Mouse (Mus musculus): Measurements from ENCODE around the gene Kctd11. TPM values are rescaled to one million over a fixed set of nuclear protein-coding genes. Genes with fewer than 3 reads are reported as not detected.
"Not testable (repeated sequence)": the region's sequence is repeated elsewhere in the genome, so short reads cannot be mapped to it uniquely, and the experiment has no call there.

Kctd11 gene
- polyA plus RNA-seq, 1 experiment from 2014 or later, result 0.89 TPM

DNA sequence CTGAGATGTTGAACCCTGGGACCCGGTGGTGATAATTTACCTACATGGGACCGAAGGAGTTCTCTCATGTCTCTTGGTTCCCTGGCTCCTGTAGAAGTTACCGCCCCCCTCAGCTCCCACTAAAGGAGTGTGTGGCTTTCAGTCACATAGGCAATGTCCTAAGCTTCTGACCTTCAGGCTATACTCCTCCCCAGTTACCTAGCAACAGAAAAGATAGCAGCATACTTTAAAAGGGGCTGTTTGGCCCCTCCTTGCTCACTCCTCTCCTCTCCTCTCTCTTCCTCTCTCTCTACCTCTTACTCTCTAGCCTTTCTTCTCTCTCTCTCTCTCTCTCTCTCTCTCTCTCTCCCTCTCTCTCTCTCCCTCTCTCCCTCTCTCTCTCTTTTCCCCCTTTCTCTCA lies 17.5 kb downstream of the Kctd11 start:
- Histone ChIP-seq H3K9ac (peak overlapping the region; percentile 74), H3K27me3 (peaks cover 12% of the 10 kb centered on the region), H3K4me1 (replicated peaks) (peaks cover 49% of the 10 kb centered on the region), H3K4me2 (peak overlapping the region; percentile 56), H3K27ac (peak overlapping the region; percentile 89)
- not testable (repeated sequence) for H3K9me3 ChIP-seq (replicated peaks); H3K36me3 ChIP-seq; H3K4me3 ChIP-seq (replicated peaks); DNase-seq
- 67% methylated on average over 3 of the region's 3 CpGs for WGBS (ENCODE audit: insufficient replicate concordance)
- peak; percentile 66 for ATAC-seq (ENCODE audit: low read depth)

- Histone ChIP-seq H3K27ac (no peak within 1 kb of the TSS), H3K4me2 (peak within 1 kb of the TSS; percentile 8; the same call in 1 of the 2 replicates), H3K9ac (no peak within 1 kb of the TSS), H3K4me3 (replicated peaks) (no peak within 1 kb of the TSS), H3K9me3 (replicated peaks) (no peaks in the 10 kb centered on the region), H3K36me3 (no peaks in the 10 kb centered on the region), H3K4me1 (replicated peaks) (peaks cover 39% of the 10 kb centered on the region), H3K27me3 (peaks cover 25% of the 10 kb centered on the region)
- DNase-seq, result no peak
- no peak for ATAC-seq (ENCODE audit: low read depth)
- 38% methylated on average over 30 of the region's 30 CpGs for WGBS (ENCODE audit: insufficient replicate concordance)
Observed at GRCm38 (mm10) chr11:69858113-69858998, 22.9 kb downstream of the Kctd11 start, which contains the start of gene Tnk1. Gene Tnk1 (minus strand): TSS chr11:69858730.

DNA sequence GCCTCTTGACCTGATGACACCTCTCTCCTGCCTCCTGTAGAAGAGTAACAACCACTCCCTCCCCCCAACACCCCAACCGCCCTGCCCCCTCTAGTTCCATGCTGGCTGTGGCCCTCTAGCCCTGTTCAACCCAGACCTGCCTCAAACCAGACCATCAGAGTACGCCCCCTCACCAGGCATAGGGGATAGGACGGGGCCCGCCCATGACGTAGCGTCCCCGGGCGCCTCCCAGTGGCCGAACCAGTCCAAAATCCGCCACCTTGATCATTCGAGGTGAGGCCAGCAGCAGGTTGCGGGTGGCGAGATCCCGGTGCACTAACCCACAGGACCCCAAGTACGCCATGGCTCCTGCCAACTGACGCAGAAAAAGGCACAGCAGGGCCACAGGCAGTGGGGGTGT lies 25.9 kb downstream of the Kctd11 start:
- 19% methylated on average over 16 of the region's 16 CpGs for WGBS (ENCODE audit: insufficient replicate concordance)
- DNase-seq (peak; percentile 70), ATAC-seq (ENCODE audit: low read depth) (peak; percentile 35)
- H3K9me3 ChIP-seq (replicated peaks), result no peaks in the 10 kb centered on the region
- peaks cover 23% of the 10 kb centered on the region for H3K36me3 ChIP-seq
- peak overlapping the region; percentile 99 for H3K27ac ChIP-seq
- peaks cover 64% of the 10 kb centered on the region for H3K4me1 ChIP-seq (replicated peaks)
- peak overlapping the region; percentile 70 for H3K9ac ChIP-seq
- peak overlapping the region; percentile 61 for H3K4me2 ChIP-seq
- peaks cover 25% of the 10 kb centered on the region for H3K27me3 ChIP-seq
- H3K4me3 ChIP-seq (replicated peaks), result peak overlapping the region; percentile 35; the same call in 1 of the 2 replicates

GRCm38 (mm10) chr11:69854680-69855079 lies 26.5 kb downstream of the Kctd11 start:
- ATAC-seq (ENCODE audit: low read depth), result no peak
- peak overlapping the region; percentile 35 for H3K4me3 ChIP-seq (replicated peaks)

GRCm38 (mm10) chr11:69853994-69854393 lies 27.2 kb downstream of the Kctd11 start:
- DNase-seq (peak; percentile 95), ATAC-seq (ENCODE audit: low read depth) (peak; percentile 92)
- H3K4me2 ChIP-seq, result peak overlapping the region; percentile 67
- H3K9ac ChIP-seq, result peak overlapping the region; percentile 76
- peaks cover 77% of the 10 kb centered on the region for H3K4me1 ChIP-seq (replicated peaks)
- H3K9me3 ChIP-seq (replicated peaks), result no peaks in the 10 kb centered on the region
- peak overlapping the region; percentile 99 for H3K27ac ChIP-seq
- WGBS (ENCODE audit: insufficient replicate concordance), result 15% methylated on average over 7 of the region's 7 CpGs
- peak overlapping the region; percentile 43 for H3K4me3 ChIP-seq (replicated peaks)
- H3K36me3 ChIP-seq, result peaks cover 36% of the 10 kb centered on the region
- peaks cover 16% of the 10 kb centered on the region for H3K27me3 ChIP-seq

More at GRCm38 (mm10) chr11:69854680-69855079, 26.5 kb downstream of the Kctd11 start:
- no peak for DNase-seq
- H3K27ac ChIP-seq, result peak overlapping the region; percentile 99
- peak overlapping the region; percentile 61 for H3K4me2 ChIP-seq
- H3K27me3 ChIP-seq, result peaks cover 21% of the 10 kb centered on the region
- 54% methylated on average over 10 of the region's 10 CpGs for WGBS (ENCODE audit: insufficient replicate concordance)
- H3K36me3 ChIP-seq, result peaks cover 29% of the 10 kb centered on the region
- peaks cover 70% of the 10 kb centered on the region for H3K4me1 ChIP-seq (replicated peaks)
- H3K9me3 ChIP-seq (replicated peaks), result no peaks in the 10 kb centered on the region
- peak overlapping the region; percentile 70 for H3K9ac ChIP-seq

DNA sequence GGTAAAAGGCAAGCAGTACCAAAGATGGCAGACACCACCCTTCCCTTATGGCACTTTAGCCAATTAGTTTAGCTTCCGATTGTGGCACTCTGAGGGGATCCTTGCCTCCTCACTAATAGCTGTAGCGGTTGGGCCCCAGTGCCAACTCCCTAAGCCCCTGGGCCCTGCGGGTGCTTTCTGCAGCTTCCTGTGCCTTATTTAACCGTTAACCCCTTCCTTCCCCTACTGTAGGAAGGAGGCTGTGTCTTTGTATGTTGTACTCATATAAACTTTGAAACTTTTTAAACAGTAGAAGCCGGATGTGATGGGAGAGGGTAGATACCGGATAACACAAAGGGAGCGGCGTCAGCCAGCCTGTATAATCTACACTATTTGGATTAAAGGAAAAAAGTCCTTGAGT lies 30.5 kb downstream of the Kctd11 start:
- H3K4me1 ChIP-seq (replicated peaks), result peaks cover 93% of the 10 kb centered on the region
- H3K36me3 ChIP-seq, result peaks cover 51% of the 10 kb centered on the region
- no peak for DNase-seq
- no peaks in the 10 kb centered on the region for H3K27me3 ChIP-seq
- 58% methylated on average over 8 of the region's 8 CpGs for WGBS (ENCODE audit: insufficient replicate concordance)
- peak overlapping the region; percentile 99 for H3K27ac ChIP-seq
- H3K9me3 ChIP-seq (replicated peaks), result no peaks in the 10 kb centered on the region
- no peak overlapping the region for H3K4me3 ChIP-seq (replicated peaks)
- peak overlapping the region; percentile 30; the same call in 1 of the 2 replicates for H3K9ac ChIP-seq
- no peak for ATAC-seq (ENCODE audit: low read depth)
- H3K4me2 ChIP-seq, result peak overlapping the region; percentile 17; the same call in 1 of the 2 replicates

DNA sequence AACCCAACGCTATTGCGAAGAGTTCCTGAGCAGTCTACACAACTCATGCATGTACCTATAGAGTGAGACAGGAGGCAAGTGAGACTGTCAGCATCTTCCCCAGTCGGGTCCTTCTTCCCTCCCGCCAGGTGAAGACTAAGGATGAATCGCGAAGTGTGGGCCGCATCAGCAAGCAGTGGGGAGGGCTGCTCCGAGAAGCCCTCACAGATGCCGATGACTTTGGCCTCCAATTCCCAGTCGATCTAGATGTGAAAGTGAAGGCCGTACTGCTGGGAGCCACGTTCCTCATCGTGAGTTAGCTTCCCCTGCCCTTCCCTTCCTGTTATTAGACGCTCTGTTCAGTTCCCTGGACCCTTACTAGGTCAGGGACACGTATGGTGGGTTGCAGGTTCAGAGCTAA lies 31.3 kb downstream of the Kctd11 start:
- H3K27me3 ChIP-seq, result no peaks in the 10 kb centered on the region
- H3K9ac ChIP-seq, result no peak overlapping the region
- no peak for DNase-seq
- H3K4me2 ChIP-seq, result no peak overlapping the region
- H3K4me3 ChIP-seq (replicated peaks), result no peak overlapping the region
- WGBS (ENCODE audit: insufficient replicate concordance), result 83% methylated on average over 15 of the region's 15 CpGs
- H3K27ac ChIP-seq, result peak overlapping the region; percentile 99
- no peaks in the 10 kb centered on the region for H3K9me3 ChIP-seq (replicated peaks)
- peaks cover 51% of the 10 kb centered on the region for H3K36me3 ChIP-seq
- no peak for ATAC-seq (ENCODE audit: low read depth)
- peaks cover 92% of the 10 kb centered on the region for H3K4me1 ChIP-seq (replicated peaks)

DNA sequence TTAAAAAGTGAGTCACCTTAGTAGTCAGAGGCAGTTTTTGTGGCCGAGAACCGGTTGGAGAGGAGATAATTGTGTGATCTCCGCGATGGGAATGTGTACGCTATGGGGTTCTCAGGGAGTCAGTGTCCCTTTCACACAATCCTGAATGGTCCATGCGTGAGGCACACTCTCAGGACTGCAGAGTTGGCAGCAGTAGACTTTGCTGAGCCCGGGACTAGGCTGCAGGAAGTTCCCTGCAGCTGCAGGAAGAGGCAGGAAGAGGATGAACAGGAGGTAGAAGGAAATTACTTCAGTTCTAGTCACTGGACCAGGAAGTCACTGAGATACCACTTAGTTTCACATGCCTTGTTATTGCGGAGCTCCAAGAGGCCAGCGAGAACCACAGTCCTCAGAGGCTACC lies 32.1 kb downstream of the Kctd11 start:
- H3K27ac ChIP-seq, result peak overlapping the region; percentile 99
- no peaks in the 10 kb centered on the region for H3K27me3 ChIP-seq
- H3K4me3 ChIP-seq (replicated peaks), result no peak overlapping the region
- H3K4me1 ChIP-seq (replicated peaks), result peaks cover 87% of the 10 kb centered on the region
- DNase-seq (no peak), ATAC-seq (ENCODE audit: low read depth) (no peak)
- WGBS (ENCODE audit: insufficient replicate concordance), result 72% methylated on average over 9 of the region's 9 CpGs
- H3K9ac ChIP-seq, result peak overlapping the region; percentile 19; the same call in 1 of the 2 replicates
- no peak overlapping the region for H3K4me2 ChIP-seq
- H3K36me3 ChIP-seq, result peaks cover 51% of the 10 kb centered on the region
- H3K9me3 ChIP-seq (replicated peaks), result no peaks in the 10 kb centered on the region

DNA sequence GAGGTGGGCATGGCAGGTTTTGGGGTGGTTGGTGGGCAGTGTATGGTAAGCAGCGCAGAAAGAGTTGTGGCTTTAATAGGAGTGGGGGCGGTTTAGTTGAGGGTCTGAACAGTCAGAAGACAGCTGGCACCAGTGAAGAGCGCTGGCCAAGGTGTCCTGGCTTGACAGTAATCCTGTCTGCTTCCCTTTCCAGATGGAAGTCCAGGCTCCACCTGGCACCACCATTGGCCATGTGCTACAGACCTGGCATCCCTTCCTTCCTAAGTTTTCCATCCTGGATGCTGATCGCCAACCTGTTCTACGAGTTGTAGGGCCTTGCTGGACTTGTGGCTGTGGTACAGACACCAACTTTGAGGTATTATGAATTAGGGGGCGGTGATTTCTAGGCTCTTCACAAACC lies 33.2 kb downstream of the Kctd11 start:
- peak overlapping the region; percentile 94 for H3K4me2 ChIP-seq
- DNase-seq (no peak), ATAC-seq (ENCODE audit: low read depth) (no peak)
- peak overlapping the region; percentile 79 for H3K4me3 ChIP-seq (replicated peaks)
- H3K9ac ChIP-seq, result peak overlapping the region; percentile 90
- H3K36me3 ChIP-seq, result peaks cover 51% of the 10 kb centered on the region
- WGBS (ENCODE audit: insufficient replicate concordance), result 93% methylated on average over 6 of the region's 6 CpGs
- H3K9me3 ChIP-seq (replicated peaks), result no peaks in the 10 kb centered on the region
- peak overlapping the region; percentile 99 for H3K27ac ChIP-seq
- H3K4me1 ChIP-seq (replicated peaks), result peaks cover 86% of the 10 kb centered on the region
- H3K27me3 ChIP-seq, result no peaks in the 10 kb centered on the region

DNA sequence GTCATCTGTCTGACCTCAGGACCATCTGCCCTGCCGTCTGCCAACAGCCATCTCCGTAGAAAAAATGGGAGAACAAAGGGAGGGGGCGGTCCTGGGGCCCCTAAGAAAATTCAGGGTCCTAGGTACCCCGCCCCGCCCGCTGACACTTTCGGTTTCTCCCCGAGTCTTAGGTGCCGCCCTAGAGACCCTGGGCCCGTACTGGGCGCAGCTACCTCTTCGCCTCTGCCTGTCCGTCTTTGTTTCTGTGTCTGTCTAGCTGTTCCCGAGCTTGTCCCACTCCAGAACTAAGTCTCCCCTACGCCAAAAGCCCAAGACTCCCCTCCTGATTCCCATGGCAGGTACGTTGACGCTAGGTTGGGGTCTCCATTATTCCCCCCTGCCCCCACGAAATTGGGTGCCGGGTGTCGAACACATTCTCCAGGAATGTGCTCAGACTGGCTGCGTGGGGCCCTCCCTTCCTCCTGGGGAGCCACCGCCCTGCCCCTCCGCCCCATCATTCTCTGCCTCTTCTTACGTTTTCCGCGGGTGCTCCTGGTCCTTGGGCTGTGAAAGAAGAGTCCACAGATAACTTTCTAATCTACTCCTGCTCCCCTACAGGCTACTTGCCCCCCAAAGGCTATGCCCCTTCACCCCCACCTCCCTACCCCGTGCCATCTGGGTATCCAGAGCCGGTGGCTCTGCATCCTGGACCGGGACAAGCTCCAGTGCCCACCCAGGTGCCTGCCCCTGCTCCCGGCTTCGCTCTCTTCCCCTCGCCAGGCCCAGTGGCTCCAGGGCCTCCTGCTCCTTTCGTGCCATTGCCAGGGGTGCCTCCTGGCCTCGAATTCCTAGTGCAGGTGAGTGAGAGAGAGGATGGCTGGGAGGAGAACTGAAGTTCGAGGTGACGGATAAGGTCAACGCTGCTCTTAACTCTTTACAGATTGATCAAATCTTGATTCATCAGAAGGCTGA lies 34.2 kb downstream of the Kctd11 start:
- Histone ChIP-seq H3K36me3 (peaks cover 43% of the 10 kb centered on the region), H3K4me2 (peak overlapping the region; percentile 94), H3K27me3 (no peaks in the 10 kb centered on the region), H3K4me1 (replicated peaks) (peaks cover 81% of the 10 kb centered on the region), H3K4me3 (replicated peaks) (peak overlapping the region; percentile 79), H3K9ac (peak overlapping the region; percentile 90), H3K27ac (peak overlapping the region; percentile 99), H3K9me3 (replicated peaks) (no peaks in the 10 kb centered on the region)
- WGBS (ENCODE audit: insufficient replicate concordance), result 13% methylated on average over 37 of the region's 37 CpGs
- DNase-seq (peak; percentile 65), ATAC-seq (ENCODE audit: low read depth) (peak; percentile 66)

All from liver, embryonic 13.5 days (tissue).